Mouse (Mus musculus) limb, embryonic 14.5 days (tissue): ENCODE measurements around the gene Nav2. TPM values are rescaled to one million over a fixed set of nuclear protein-coding genes. Genes with fewer than 3 reads are reported as not detected.

Experiments used
- ATAC-seq: fragments of 200-750 bp; cut with Nextera tagmentation; 2 replicates; pipeline ENCODE4 v1.8.0; 2017; ENCODE audit warnings: low read depth, moderate number of reproducible peaks, moderate TSS enrichment; ENCODE audit not compliant: low FRiP score
- DNase-seq: peaks from one replicate; pipeline ENCODE4 v3.0.0-alpha.2; 2015; ENCODE audit warnings: low spot score
- H3K27ac ChIP-seq: fragments of 300-500 bp; sonication (generic); replicated peaks from 2 replicates; pipeline ENCODE4 v1.5.1; 2014; ENCODE audit warnings: low read depth, mild to moderate bottlenecking, low read length, moderate library complexity, mixed read lengths
- H3K27me3 ChIP-seq: fragments of 300-500 bp; sonication (generic); 2 replicates; pipeline ENCODE4 v1.6.1; 2014; ENCODE audit warnings: low read length, mixed read lengths; ENCODE audit not compliant: control insufficient read depth, insufficient read depth
- H3K36me3 ChIP-seq: fragments of 300-500 bp; sonication (generic); 2 replicates; pipeline ENCODE4 v1.6.1; 2014; ENCODE audit warnings: mild to moderate bottlenecking, low read length, moderate library complexity, mixed read lengths; ENCODE audit not compliant: control insufficient read depth, insufficient read depth
- H3K4me1 ChIP-seq: fragments of 300-500 bp; sonication (generic); 2 replicates; pipeline ENCODE4 v1.6.1; 2014; ENCODE audit warnings: antibody characterized with exemption, low read length, mixed read lengths; ENCODE audit not compliant: control insufficient read depth, insufficient read depth
- H3K4me2 ChIP-seq: fragments of 300-500 bp; sonication (generic); replicated peaks from 2 replicates; pipeline ENCODE4 v1.6.1; 2014; ENCODE audit warnings: low read depth, mild to moderate bottlenecking, low read length, moderate library complexity; ENCODE audit not compliant: severe bottlenecking
- H3K4me3 ChIP-seq: fragments of 300-500 bp; sonication (generic); replicated peaks from 2 replicates; pipeline ENCODE4 v1.5.1; 2014; ENCODE audit warnings: low read length
- H3K9ac ChIP-seq: fragments of 300-500 bp; sonication (generic); 2 replicates; pipeline ENCODE4 v1.6.1; 2014; ENCODE audit warnings: mild to moderate bottlenecking, low read depth, low read length, moderate library complexity; ENCODE audit not compliant: severe bottlenecking
- H3K9me3 ChIP-seq: fragments of 300-500 bp; sonication (generic); 2 replicates; pipeline ENCODE4 v1.6.1; 2016; ENCODE audit warnings: low read length; ENCODE audit not compliant: control insufficient read depth
- POLR2A ChIP-seq: fragments of 200-500 bp; IDR thresholded peaks from 2 replicates; pipeline ENCODE4 v1.8.0; 2012; ENCODE audit warnings: inconsistent platforms, mild to moderate bottlenecking, moderate library complexity, borderline replicate concordance; ENCODE audit not compliant: insufficient read depth, insufficient read length; ENCODE audit errors: extremely low read depth
- WGBS: fragments of 180-500 bp; shearing (Covaris S2); extraction: QIAGEN DNeasy Blood & Tissue Kit; methylation state at CpG from one replicate; pipeline ENCODE4 v1.1.7; 2014; 5-methylcytosine and 5-hydroxymethylcytosine counted together
- polyA plus RNA-seq, 2 experiments: library from polyadenylated mRNA; depleted of rRNA in 1 of 2; stranded (reverse) in 1 of 2; unstranded in 1 of 2; fragments of >200 nt; fragmentation: Nextera tagmentation in 1 of 2; extraction: Ambion mirVana in 1 of 2; gene quantifications; 2 replicates each; pipeline versions ENCODE4 v1.2.1 to v1.2.3; 2012 to 2014

Nav2 gene
- polyA plus RNA-seq, 2 experiments, result 15.8 to 16.8 TPM

DNA sequence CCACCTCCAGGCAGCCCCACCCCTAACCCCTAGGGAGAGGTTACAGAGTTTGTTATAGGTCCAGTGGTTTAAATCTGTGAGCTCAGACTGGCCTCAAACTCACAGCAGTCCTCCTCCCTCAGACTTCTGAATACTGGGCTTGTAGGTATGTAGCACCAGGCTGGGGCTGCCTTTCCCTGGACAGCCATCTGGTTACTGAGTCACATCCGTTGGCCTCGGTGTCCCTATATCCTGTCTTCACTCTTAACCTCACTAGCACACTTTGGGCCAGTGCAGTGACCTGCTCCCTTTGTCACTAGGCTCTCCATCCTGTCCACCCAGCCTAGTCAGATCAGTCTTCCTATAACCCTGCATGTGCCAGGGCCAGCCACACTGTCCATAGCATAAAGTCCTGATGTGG, 19.8 kb upstream of the Nav2 start:
- H3K27me3 ChIP-seq, result no peaks in the 10 kb centered on the region
- no peak overlapping the region for H3K27ac ChIP-seq
- peaks cover 13% of the 10 kb centered on the region; the same call in 1 of the 2 replicates for H3K4me1 ChIP-seq
- ATAC-seq, result no peak
- H3K9ac ChIP-seq, result no peak overlapping the region
- no peak for TF ChIP-seq POLR2A
- no peaks in the 10 kb centered on the region for H3K36me3 ChIP-seq
- H3K9me3 ChIP-seq, result no peaks in the 10 kb centered on the region
- 64% methylated on average over 2 of the region's 2 CpGs for whole genome bisulfite sequencing
- H3K4me2 ChIP-seq, result no peak overlapping the region
- no peak overlapping the region for H3K4me3 ChIP-seq
- no peak for DNase-seq

DNA sequence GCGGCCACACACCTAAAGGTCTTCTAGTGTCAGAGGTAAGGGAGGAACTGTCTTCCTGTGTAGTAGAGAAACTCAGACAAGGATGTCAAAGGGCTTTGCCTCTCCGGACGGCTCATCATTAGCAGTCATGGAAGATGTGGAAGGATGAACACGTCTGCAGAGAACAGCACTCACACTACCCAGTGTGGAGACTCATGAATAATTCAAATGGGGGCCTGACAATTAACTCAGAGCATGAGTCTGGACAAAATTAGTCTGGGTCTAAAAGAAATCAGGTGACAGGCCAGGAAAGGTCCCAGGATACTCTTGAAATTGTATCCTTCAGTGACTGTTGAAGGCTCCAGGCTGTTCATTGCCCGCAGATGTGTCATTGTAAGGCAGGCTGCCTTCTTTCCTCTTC, 17.5 kb upstream of the Nav2 start:
- no peak for TF ChIP-seq POLR2A
- ATAC-seq, result no peak
- no peak overlapping the region for H3K4me3 ChIP-seq
- H3K4me1 ChIP-seq, result peaks cover 13% of the 10 kb centered on the region; the same call in 1 of the 2 replicates
- no peak overlapping the region for H3K9ac ChIP-seq
- H3K36me3 ChIP-seq, result no peaks in the 10 kb centered on the region
- no peaks in the 10 kb centered on the region for H3K9me3 ChIP-seq
- H3K27me3 ChIP-seq, result no peaks in the 10 kb centered on the region
- 47% methylated on average over 5 of the region's 5 CpGs for WGBS
- no peak overlapping the region for H3K27ac ChIP-seq
- H3K4me2 ChIP-seq, result no peak overlapping the region
- DNase-seq, result no peak

DNA sequence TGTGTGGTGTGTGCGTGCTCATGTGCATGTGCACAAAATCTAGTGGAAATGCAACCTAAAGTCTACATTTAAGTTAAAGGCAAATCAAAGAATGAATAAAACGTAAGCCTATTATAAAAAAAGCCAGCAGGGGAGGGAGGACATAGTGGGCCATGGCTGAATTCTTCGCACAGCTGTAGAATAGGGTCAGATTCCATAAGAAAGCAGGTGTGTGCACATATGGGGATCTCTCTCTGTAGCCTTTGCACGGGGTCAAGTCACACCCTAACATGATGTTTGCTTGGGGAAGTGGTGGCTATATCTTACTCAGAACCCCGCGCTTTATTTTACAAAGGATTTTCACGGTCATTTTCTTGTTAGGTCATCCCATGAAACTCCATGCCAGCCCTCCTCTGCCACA, 15.4 kb upstream of the Nav2 start:
- Histone ChIP-seq H3K27ac (no peak overlapping the region), H3K4me2 (no peak overlapping the region), H3K36me3 (no peaks in the 10 kb centered on the region), H3K4me3 (no peak overlapping the region), H3K9ac (no peak overlapping the region), H3K9me3 (no peaks in the 10 kb centered on the region), H3K4me1 (peaks cover 9% of the 10 kb centered on the region), H3K27me3 (no peaks in the 10 kb centered on the region)
- no peak for TF ChIP-seq POLR2A
- ATAC-seq (peak; percentile 80), DNase-seq (no peak)
- 77% methylated on average over 7 of the region's 7 CpGs for WGBS

DNA sequence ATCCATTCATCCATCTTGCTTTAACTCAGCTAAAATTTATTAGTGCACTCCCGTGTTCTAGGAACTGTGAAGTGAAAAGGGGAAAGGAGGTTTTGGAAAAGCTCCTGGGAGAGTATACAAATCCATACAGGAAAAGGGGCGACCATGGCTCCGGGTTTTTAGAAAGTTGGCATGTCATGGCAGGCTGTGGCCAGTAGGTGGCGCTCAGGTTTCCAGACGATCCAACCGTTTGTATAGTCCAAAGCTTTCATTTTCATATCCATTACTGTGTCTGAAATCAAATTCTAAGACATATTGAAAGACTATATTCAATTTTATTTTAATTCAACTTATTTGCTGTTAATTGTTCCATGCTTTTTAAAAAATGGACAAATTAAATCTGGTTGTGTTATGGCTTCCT, 14.4 kb upstream of the Nav2 start:
- H3K4me2 ChIP-seq, result no peak overlapping the region
- no peak overlapping the region for H3K27ac ChIP-seq
- no peak overlapping the region for H3K9ac ChIP-seq
- WGBS, result 3% methylated on average over 6 of the region's 6 CpGs
- no peaks in the 10 kb centered on the region for H3K9me3 ChIP-seq
- no peak overlapping the region for H3K4me3 ChIP-seq
- DNase-seq (peak; percentile 70), ATAC-seq (peak; percentile 50; the same call in 1 of the 2 replicates)
- TF ChIP-seq POLR2A, result no peak
- no peaks in the 10 kb centered on the region for H3K36me3 ChIP-seq
- H3K4me1 ChIP-seq, result peaks cover 7% of the 10 kb centered on the region; the same call in 1 of the 2 replicates
- H3K27me3 ChIP-seq, result no peaks in the 10 kb centered on the region

DNA sequence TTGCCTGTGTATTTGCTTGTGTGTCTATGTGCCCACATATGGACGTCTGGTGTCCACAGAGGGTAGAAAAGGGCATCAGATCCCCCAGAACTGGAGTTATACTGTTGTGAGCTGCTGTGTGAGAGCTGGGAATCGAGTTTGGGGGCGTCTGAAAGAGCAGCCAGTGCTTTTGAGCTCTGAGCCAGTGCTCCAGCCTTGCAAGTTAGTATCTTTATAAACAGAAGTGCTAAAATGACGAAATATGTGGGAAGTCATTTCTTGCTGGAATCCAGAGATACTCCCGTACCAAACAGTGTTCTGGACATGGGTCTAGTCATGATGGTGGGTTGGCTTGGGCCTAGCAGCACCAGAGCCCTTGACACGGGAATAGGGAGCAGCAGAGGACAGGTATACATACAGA, 13.8 kb upstream of the Nav2 start:
- peaks cover 7% of the 10 kb centered on the region; the same call in 1 of the 2 replicates for H3K4me1 ChIP-seq
- no peaks in the 10 kb centered on the region for H3K36me3 ChIP-seq
- H3K4me3 ChIP-seq, result no peak overlapping the region
- no peaks in the 10 kb centered on the region for H3K27me3 ChIP-seq
- DNase-seq, result no peak
- no peak for TF ChIP-seq POLR2A
- H3K9ac ChIP-seq, result no peak overlapping the region
- 75% methylated on average over 6 of the region's 6 CpGs for WGBS
- no peaks in the 10 kb centered on the region for H3K9me3 ChIP-seq
- no peak for ATAC-seq
- no peak overlapping the region for H3K27ac ChIP-seq
- H3K4me2 ChIP-seq, result no peak overlapping the region

DNA sequence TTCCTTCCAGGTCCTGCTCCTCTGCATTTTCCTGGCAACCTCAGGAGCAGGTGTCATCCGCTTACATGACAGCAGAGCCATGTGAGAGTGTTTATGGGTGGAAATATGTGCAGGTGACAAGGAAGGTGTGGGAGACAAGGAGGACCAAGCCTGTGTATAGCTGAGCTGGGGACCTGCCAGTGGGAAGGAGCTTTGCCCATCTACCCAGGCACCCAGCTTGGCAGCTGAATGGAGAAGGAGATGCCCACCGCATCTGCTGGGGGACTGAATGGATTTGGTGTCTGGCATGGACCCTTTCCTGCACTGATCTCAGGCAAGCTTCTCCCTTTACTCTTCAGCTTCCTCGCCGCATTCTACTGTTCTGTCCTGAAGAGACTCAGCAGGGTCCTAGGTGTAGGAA, 13.0 kb upstream of the Nav2 start:
- DNase-seq (no peak), ATAC-seq (no peak)
- Histone ChIP-seq H3K27me3 (no peaks in the 10 kb centered on the region), H3K9ac (no peak overlapping the region; the same call in 1 of the 2 replicates), H3K4me1 (peaks cover 7% of the 10 kb centered on the region; the same call in 1 of the 2 replicates), H3K4me2 (no peak overlapping the region), H3K27ac (no peak overlapping the region), H3K9me3 (no peaks in the 10 kb centered on the region), H3K36me3 (no peaks in the 10 kb centered on the region), H3K4me3 (no peak overlapping the region)
- no peak for TF ChIP-seq POLR2A
- 87% methylated on average over 4 of the region's 4 CpGs for WGBS
